Mouse (Mus musculus): Measurements from ENCODE around the gene Rapgef4. TPM values are rescaled to one million over a fixed set of nuclear protein-coding genes. Genes with fewer than 3 reads are reported as not detected.

Gene Rapgef4
- polyA plus RNA-seq, 1 experiment from 2014 or later, result 4.2 TPM

DNA sequence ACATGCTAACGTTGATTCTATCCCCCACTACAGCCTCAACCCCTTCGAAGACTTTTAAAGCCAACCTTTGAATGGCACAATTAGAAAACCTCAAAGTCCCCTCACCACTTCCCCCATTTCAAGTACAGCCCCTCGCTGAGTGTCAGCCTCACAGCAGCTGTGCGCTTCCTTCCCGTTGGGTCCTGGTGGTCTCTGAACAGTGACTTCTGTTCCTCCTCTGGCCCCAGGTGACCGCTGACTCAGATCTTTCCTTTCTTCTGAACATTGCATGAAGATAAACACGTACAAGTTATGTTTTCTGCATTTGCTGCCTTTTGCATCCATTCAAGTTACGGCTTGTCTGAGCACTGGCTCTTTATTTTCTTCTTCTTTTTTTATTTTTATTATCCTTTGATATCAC, 98.1 kb downstream of the Rapgef4 start:
- H3K9ac ChIP-seq, result no peak overlapping the region
- no peak overlapping the region for H3K4me2 ChIP-seq
- ATAC-seq (ENCODE audit: extremely low read depth, insufficient number of reproducible peaks, low FRiP score, low TSS enrichment), result no peak
- no peaks in the 10 kb centered on the region for H3K9me3 ChIP-seq
- 76% methylated on average over 8 of the region's 8 CpGs for WGBS
- H3K27me3 ChIP-seq (replicated peaks), result no peaks in the 10 kb centered on the region
- H3K36me3 ChIP-seq, result no peaks in the 10 kb centered on the region
- peaks cover 4% of the 10 kb centered on the region; the same call in 1 of the 2 replicates for H3K4me1 ChIP-seq
- no peak overlapping the region for H3K27ac ChIP-seq (replicated peaks)
- no peak overlapping the region for H3K4me3 ChIP-seq

GRCm38 (mm10) chr2:72082846-72083245, 101.8 kb downstream of the Rapgef4 start:
- no peak overlapping the region for H3K9ac ChIP-seq
- no peak overlapping the region for H3K4me3 ChIP-seq
- no peaks in the 10 kb centered on the region for H3K9me3 ChIP-seq
- no peaks in the 10 kb centered on the region for H3K36me3 ChIP-seq
- H3K27ac ChIP-seq (replicated peaks), result no peak overlapping the region
- no peaks in the 10 kb centered on the region for H3K27me3 ChIP-seq (replicated peaks)
- 82% methylated on average over 4 of the region's 4 CpGs for WGBS
- no peak for ATAC-seq (ENCODE audit: extremely low read depth, insufficient number of reproducible peaks, low FRiP score, low TSS enrichment)
- H3K4me1 ChIP-seq, result peaks cover 9% of the 10 kb centered on the region
- H3K4me2 ChIP-seq, result no peak overlapping the region

DNA sequence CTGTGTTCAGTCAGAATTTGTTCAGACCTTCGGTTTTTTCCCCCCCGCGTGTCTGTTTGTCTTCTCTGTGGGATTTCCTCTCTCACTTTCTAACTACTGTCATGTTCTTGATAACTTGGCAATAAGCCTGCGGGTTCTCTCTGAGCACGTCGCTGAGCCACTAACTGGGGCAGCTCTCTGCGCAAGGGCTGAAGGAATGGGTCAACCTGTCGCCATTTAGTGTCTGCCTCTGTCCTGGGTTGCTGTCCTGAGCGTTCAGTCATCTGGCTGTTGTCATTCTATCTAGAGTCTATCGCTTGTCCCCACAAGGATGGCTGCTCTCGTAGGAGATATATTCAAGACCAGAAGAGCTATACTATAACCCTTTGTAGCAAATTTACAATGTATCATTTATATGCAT, 107.8 kb downstream of the Rapgef4 start:
- Histone ChIP-seq H3K4me2 (no peak overlapping the region; the same call in 1 of the 2 replicates), H3K27ac (replicated peaks) (no peak overlapping the region), H3K9ac (no peak overlapping the region), H3K4me3 (no peak overlapping the region), H3K27me3 (replicated peaks) (no peaks in the 10 kb centered on the region), H3K4me1 (peaks cover 29% of the 10 kb centered on the region), H3K9me3 (0 out of 2 replicates have a peak, but pooled peaks cover 3% of the 10 kb centered on the region), H3K36me3 (no peaks in the 10 kb centered on the region)
- no peak for ATAC-seq (ENCODE audit: extremely low read depth, insufficient number of reproducible peaks, low FRiP score, low TSS enrichment)
- 43% methylated on average over 11 of the region's 11 CpGs for WGBS

- H3K4me1 ChIP-seq, result peaks cover 39% of the 10 kb centered on the region
- WGBS, result 58% methylated on average over 2 of the region's 2 CpGs
Measured at GRCm38 (mm10) chr2:72090061-72090460, 109.0 kb downstream of the Rapgef4 start.

GRCm38 (mm10) chr2:72092046-72092445, 111.0 kb downstream of the Rapgef4 start:
- Histone ChIP-seq H3K4me3 (no peak overlapping the region), H3K27me3 (replicated peaks) (no peaks in the 10 kb centered on the region), H3K27ac (replicated peaks) (no peak overlapping the region), H3K4me2 (no peak overlapping the region), H3K4me1 (peaks cover 40% of the 10 kb centered on the region), H3K9ac (no peak overlapping the region), H3K36me3 (no peaks in the 10 kb centered on the region), H3K9me3 (0 out of 2 replicates have a peak, but pooled peaks cover 3% of the 10 kb centered on the region)
- no peak for ATAC-seq (ENCODE audit: extremely low read depth, insufficient number of reproducible peaks, low FRiP score, low TSS enrichment)
- WGBS, result 47% methylated on average over 3 of the region's 3 CpGs

More at GRCm38 (mm10) chr2:72090061-72090460, 109.0 kb downstream of the Rapgef4 start:
- no peak overlapping the region for H3K27ac ChIP-seq (replicated peaks)
- no peak overlapping the region for H3K4me3 ChIP-seq
- no peak for ATAC-seq (ENCODE audit: extremely low read depth, insufficient number of reproducible peaks, low FRiP score, low TSS enrichment)
- no peaks in the 10 kb centered on the region for H3K36me3 ChIP-seq
- H3K9ac ChIP-seq, result no peak overlapping the region
- no peak overlapping the region for H3K4me2 ChIP-seq
- H3K9me3 ChIP-seq, result 0 out of 2 replicates have a peak, but pooled peaks cover 3% of the 10 kb centered on the region
- H3K27me3 ChIP-seq (replicated peaks), result no peaks in the 10 kb centered on the region

DNA sequence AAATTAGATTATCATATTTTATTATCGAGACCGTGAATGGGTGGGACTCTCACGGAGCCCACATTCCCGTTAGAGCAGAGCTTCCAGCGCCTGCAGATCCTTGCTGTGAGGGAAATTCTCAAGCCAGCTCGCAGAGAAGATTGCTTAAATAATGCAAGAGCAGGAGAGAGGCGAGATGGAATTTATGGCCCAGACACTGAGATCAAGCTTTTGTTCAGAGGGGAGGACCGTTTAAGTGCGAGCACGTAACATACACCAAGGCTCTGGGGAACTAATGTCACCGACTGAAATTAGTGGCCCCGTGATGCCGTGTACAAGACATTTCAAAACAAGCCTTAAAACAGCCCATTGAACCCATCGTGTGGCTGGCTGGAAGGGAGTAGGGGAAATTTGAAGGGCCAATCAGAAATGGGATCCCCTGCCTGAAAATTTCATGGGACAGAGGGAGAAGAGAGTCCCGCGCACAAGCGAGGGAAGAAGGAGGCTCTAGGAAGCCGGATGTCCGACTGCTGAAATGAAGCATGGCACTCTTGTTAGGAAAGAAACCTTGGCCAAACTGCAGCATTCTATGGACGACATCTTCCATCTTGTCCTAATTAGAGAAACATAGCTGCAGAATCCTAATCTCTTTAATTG, 112.5 kb downstream of the Rapgef4 start:
- 0 out of 2 replicates have a peak, but pooled peaks cover under 1% of the 10 kb centered on the region for H3K9me3 ChIP-seq
- H3K27me3 ChIP-seq (replicated peaks), result no peaks in the 10 kb centered on the region
- ATAC-seq (ENCODE audit: extremely low read depth, insufficient number of reproducible peaks, low FRiP score, low TSS enrichment), result no peak
- H3K4me1 ChIP-seq, result peaks cover 33% of the 10 kb centered on the region
- no peaks in the 10 kb centered on the region for H3K36me3 ChIP-seq
- no peak overlapping the region for H3K4me3 ChIP-seq
- H3K4me2 ChIP-seq, result no peak overlapping the region
- no peak overlapping the region for H3K27ac ChIP-seq (replicated peaks)
- 82% methylated on average over 20 of the region's 20 CpGs for WGBS
- H3K9ac ChIP-seq, result no peak overlapping the region

DNA sequence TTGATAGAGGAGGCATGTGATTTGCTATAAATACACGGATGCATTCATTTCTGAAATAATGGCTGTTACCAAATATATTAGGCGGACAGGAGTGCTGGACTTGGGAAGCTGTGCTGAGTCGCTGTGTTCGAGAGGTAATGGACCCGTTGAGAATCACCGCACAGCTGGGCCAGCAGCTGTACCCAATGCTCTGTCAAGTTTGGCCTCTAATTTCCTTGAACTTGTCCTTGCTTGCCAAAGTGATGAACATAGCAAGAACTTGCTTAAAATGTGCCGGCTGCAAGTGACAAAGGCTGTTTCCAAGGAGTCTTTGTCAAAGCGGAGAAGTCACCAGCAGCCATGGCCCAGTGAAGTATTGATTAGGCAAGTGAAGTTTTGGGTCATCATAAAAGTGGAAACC, 113.0 kb downstream of the Rapgef4 start:
- Histone ChIP-seq H3K4me2 (no peak overlapping the region), H3K9ac (no peak overlapping the region)
- 83% methylated on average over 8 of the region's 8 CpGs for WGBS

DNA sequence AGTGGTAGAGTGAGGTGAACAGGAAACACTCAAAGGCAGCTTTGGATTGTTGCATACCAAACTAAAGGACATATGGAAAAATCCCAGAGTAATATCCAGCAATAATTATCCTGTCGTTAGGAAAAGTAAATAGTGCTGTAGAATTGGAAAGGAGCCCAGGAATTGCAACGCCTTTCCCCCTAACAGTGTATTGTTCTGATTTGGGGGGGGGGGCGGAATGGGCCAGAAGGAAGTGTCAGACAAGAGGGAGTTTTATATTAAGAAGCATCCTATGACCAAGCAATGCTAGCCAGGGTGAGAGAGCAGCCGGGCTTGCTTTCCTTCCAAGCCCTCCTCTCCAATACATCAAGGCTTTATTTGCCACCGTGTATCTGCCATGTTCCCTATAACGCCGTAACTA, 113.4 kb downstream of the Rapgef4 start:
- no peaks in the 10 kb centered on the region for H3K9me3 ChIP-seq
- 72% methylated on average over 7 of the region's 7 CpGs for WGBS
- no peaks in the 10 kb centered on the region for H3K36me3 ChIP-seq
- H3K27ac ChIP-seq (replicated peaks), result peak overlapping the region; percentile 24; the same call in 1 of the 2 replicates
- no peak overlapping the region for H3K4me2 ChIP-seq
- no peak overlapping the region for H3K9ac ChIP-seq
- peaks cover 25% of the 10 kb centered on the region for H3K4me1 ChIP-seq
- ATAC-seq (ENCODE audit: extremely low read depth, insufficient number of reproducible peaks, low FRiP score, low TSS enrichment), result no peak
- H3K4me3 ChIP-seq, result no peak overlapping the region
- H3K27me3 ChIP-seq (replicated peaks), result no peaks in the 10 kb centered on the region

More for the DNA sequence above, 113.0 kb downstream of the Rapgef4 start:
- Histone ChIP-seq H3K27ac (replicated peaks) (no peak overlapping the region), H3K9me3 (no peaks in the 10 kb centered on the region), H3K4me3 (no peak overlapping the region), H3K27me3 (replicated peaks) (no peaks in the 10 kb centered on the region), H3K4me1 (peaks cover 27% of the 10 kb centered on the region), H3K36me3 (no peaks in the 10 kb centered on the region)
- ATAC-seq (ENCODE audit: extremely low read depth, insufficient number of reproducible peaks, low FRiP score, low TSS enrichment), result no peak

DNA sequence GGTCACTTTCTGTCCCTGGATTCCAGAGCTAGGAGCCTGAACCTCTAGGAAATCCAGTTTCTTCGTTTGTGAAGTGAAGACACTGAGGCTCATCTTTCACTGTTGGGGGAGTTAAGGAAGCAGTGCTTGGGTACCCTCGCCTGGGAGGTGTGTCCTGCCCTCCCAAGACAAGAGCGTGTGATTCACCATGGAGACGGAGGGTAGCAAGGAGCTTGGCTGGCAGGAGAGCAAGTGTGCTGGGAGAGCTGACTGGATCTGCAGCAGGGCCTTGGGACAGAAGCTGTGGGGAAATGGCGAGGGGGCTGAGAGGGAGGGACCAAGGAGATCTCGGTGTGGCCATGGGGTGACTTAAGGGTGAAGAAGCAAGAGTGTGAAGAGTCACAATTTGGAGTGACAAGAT, 114.0 kb downstream of the Rapgef4 start:
- Histone ChIP-seq H3K4me2 (no peak overlapping the region), H3K4me3 (no peak overlapping the region), H3K9me3 (no peaks in the 10 kb centered on the region), H3K27me3 (replicated peaks) (no peaks in the 10 kb centered on the region), H3K27ac (replicated peaks) (peak overlapping the region; percentile 24; the same call in 1 of the 2 replicates), H3K9ac (no peak overlapping the region), H3K36me3 (no peaks in the 10 kb centered on the region), H3K4me1 (peaks cover 24% of the 10 kb centered on the region)
- WGBS, result 42% methylated on average over 6 of the region's 6 CpGs
- no peak for ATAC-seq (ENCODE audit: extremely low read depth, insufficient number of reproducible peaks, low FRiP score, low TSS enrichment)

DNA sequence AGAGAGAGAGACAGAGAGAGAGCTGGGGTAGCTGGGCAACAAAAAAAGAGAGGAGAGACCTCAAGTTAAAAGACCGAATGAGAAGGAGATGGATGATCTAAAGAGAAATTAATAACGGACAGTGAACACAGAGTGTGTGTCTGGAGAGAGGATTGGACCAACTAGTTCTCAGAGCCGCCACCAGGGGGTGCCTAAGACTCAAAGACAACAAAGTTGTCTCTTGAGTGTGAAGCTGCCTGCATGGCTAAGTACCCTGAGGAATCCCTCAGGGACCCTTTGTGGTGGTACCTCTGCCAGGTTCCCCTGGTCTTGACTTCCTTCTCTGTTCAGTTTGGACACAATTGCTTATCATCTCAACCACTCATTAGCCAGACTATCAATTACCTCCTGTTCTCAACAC, 115.3 kb downstream of the Rapgef4 start:
- H3K9ac ChIP-seq, result no peak overlapping the region
- no peaks in the 10 kb centered on the region for H3K9me3 ChIP-seq
- H3K4me3 ChIP-seq, result no peak overlapping the region
- H3K36me3 ChIP-seq, result no peaks in the 10 kb centered on the region
- WGBS, result 31% methylated on average over 3 of the region's 3 CpGs
- H3K4me2 ChIP-seq, result no peak overlapping the region
- peaks cover 28% of the 10 kb centered on the region for H3K4me1 ChIP-seq
- H3K27ac ChIP-seq (replicated peaks), result no peak overlapping the region
- no peaks in the 10 kb centered on the region for H3K27me3 ChIP-seq (replicated peaks)
- no peak for ATAC-seq (ENCODE audit: extremely low read depth, insufficient number of reproducible peaks, low FRiP score, low TSS enrichment)

GRCm38 (mm10) chr2:72098366-72098765, 117.3 kb downstream of the Rapgef4 start:
- Histone ChIP-seq H3K27me3 (replicated peaks) (no peaks in the 10 kb centered on the region), H3K9ac (no peak overlapping the region), H3K4me3 (no peak overlapping the region), H3K9me3 (no peaks in the 10 kb centered on the region), H3K27ac (replicated peaks) (no peak overlapping the region), H3K4me2 (no peak overlapping the region), H3K36me3 (no peaks in the 10 kb centered on the region), H3K4me1 (peaks cover 38% of the 10 kb centered on the region)
- no peak for ATAC-seq (ENCODE audit: extremely low read depth, insufficient number of reproducible peaks, low FRiP score, low TSS enrichment)
- whole genome bisulfite sequencing, result 81% methylated on average over 8 of the region's 8 CpGs

GRCm38 (mm10) chr2:72104604-72105003, 123.6 kb downstream of the Rapgef4 start:
- Histone ChIP-seq H3K9ac (no peak overlapping the region), H3K27ac (replicated peaks) (no peak overlapping the region), H3K4me2 (no peak overlapping the region), H3K9me3 (no peaks in the 10 kb centered on the region), H3K4me3 (no peak overlapping the region), H3K36me3 (no peaks in the 10 kb centered on the region), H3K4me1 (peaks cover 43% of the 10 kb centered on the region), H3K27me3 (replicated peaks) (no peaks in the 10 kb centered on the region)
- no peak for ATAC-seq (ENCODE audit: extremely low read depth, insufficient number of reproducible peaks, low FRiP score, low TSS enrichment)
- 42% methylated on average over 8 of the region's 8 CpGs for WGBS
